Mouse (Mus musculus): Measurements from ENCODE around the gene Slc38a3. TPM values are rescaled to one million over a fixed set of nuclear protein-coding genes. Genes with fewer than 3 reads are reported as not detected.

The Slc38a3 gene
- polyA plus RNA-seq, 1 experiment from 2014 or later = 24.4 TPM

GRCm38 (mm10) chr9:107675671-107676301 is 6.5 kb upstream of the Slc38a3 start:
- H3K4me1 ChIP-seq = peaks cover 18% of the 10 kb centered on the region
- H3K4me3 ChIP-seq = peak overlapping the region; percentile 33
- peak overlapping the region; percentile 56 for H3K4me2 ChIP-seq (replicated peaks)
- H3K27me3 ChIP-seq = peaks cover 25% of the 10 kb centered on the region
- peak overlapping the region; percentile 8 for H3K9ac ChIP-seq (replicated peaks)
- no peak overlapping the region for H3K27ac ChIP-seq (replicated peaks)
- peak; percentile 46 for ATAC-seq (replicated peaks)
- H3K9me3 ChIP-seq = no peaks in the 10 kb centered on the region
- whole genome bisulfite sequencing = under 1% methylated on average over 39 of the region's 39 CpGs
- no peaks in the 10 kb centered on the region for H3K36me3 ChIP-seq

GRCm38 (mm10) chr9:107674609-107675429 is 5.5 kb upstream of the Slc38a3 start:
- Histone ChIP-seq H3K9ac (replicated peaks) (no peak overlapping the region), H3K27me3 (peaks cover 25% of the 10 kb centered on the region), H3K9me3 (no peaks in the 10 kb centered on the region), H3K4me3 (no peak overlapping the region), H3K27ac (replicated peaks) (no peak overlapping the region), H3K4me2 (replicated peaks) (no peak overlapping the region), H3K4me1 (peaks cover 18% of the 10 kb centered on the region), H3K36me3 (no peaks in the 10 kb centered on the region)
- no peak for ATAC-seq (replicated peaks)
- WGBS = 57% methylated on average over 9 of the region's 9 CpGs

- ATAC-seq (replicated peaks) = no peak
Measured at GRCm38 (mm10) chr9:107670259-107670658, 929 bp upstream of the Slc38a3 start.

DNA sequence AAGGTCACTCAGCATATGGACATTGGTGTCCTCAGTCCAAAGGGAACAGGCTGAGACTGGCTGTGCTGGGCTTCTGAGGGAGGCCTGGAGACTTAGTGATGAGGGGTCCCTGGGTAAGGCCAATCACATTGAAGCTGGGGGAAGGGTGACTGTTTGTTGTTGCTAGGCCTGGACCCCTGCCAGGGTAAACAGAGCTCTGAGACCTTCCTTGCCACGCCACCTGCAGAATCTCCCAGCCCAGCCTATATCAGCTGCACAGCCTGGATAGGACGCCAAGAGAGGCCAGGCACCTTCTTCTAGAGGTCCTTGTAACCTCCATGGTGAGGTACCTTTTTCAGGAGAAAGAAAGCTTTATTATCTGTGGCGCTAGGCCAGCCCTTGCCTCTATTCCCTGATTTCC is 414 bp downstream of the Slc38a3 start:
- Histone ChIP-seq H3K4me1 (peaks cover 24% of the 10 kb centered on the region), H3K9me3 (no peaks in the 10 kb centered on the region), H3K27ac (replicated peaks) (no peak overlapping the region), H3K36me3 (no peaks in the 10 kb centered on the region), H3K27me3 (peaks cover 14% of the 10 kb centered on the region; the same call in 1 of the 2 replicates), H3K4me2 (replicated peaks) (no peak overlapping the region), H3K9ac (replicated peaks) (no peak overlapping the region), H3K4me3 (no peak overlapping the region)
- 78% methylated on average over 3 of the region's 3 CpGs for WGBS
- ATAC-seq (replicated peaks) = no peak

More at GRCm38 (mm10) chr9:107670259-107670658, 929 bp upstream of the Slc38a3 start:
- H3K9ac ChIP-seq (replicated peaks) = no peak overlapping the region
- H3K27ac ChIP-seq (replicated peaks) = no peak overlapping the region
- no peak overlapping the region for H3K4me3 ChIP-seq
- peaks cover 24% of the 10 kb centered on the region for H3K4me1 ChIP-seq
- H3K36me3 ChIP-seq = no peaks in the 10 kb centered on the region
- H3K27me3 ChIP-seq = peaks cover 20% of the 10 kb centered on the region; the same call in 1 of the 2 replicates
- no peaks in the 10 kb centered on the region for H3K9me3 ChIP-seq
- H3K4me2 ChIP-seq (replicated peaks) = no peak overlapping the region
- 68% methylated on average over 5 of the region's 5 CpGs for WGBS

GRCm38 (mm10) chr9:107668011-107668410 is 1.3 kb downstream of the Slc38a3 start:
- WGBS = 40% methylated on average over 8 of the region's 8 CpGs
- Histone ChIP-seq H3K4me2 (replicated peaks) (no peak overlapping the region), H3K27me3 (peaks cover 14% of the 10 kb centered on the region; the same call in 1 of the 2 replicates), H3K4me3 (no peak overlapping the region), H3K4me1 (peaks cover 32% of the 10 kb centered on the region), H3K9ac (replicated peaks) (0 out of 2 replicates have a peak overlapping the region, but pooled peaks have one; percentile 55), H3K27ac (replicated peaks) (no peak overlapping the region), H3K36me3 (no peaks in the 10 kb centered on the region), H3K9me3 (no peaks in the 10 kb centered on the region)
- ATAC-seq (replicated peaks) = no peak

DNA sequence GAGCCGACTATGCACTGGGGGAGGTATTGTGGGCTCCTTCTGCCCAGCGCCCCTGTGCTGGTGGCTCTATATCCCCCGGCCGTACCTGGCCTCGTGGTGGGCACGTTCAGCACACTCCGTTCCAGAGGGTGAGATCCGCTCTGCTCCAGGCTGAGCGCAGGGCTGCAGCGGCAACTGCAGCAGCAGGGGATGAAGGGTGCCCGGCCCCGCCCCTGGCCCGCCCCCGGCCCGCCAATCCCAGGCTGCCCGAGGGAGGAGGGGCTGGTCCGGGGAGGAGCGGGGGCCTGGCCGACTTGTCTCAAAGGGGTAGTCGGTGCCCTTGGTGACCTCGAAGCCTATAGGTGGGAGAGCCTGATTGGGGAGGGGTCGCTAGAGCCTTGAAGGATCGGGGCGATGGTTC is 2.1 kb downstream of the Slc38a3 start:
- H3K9me3 ChIP-seq = no peaks in the 10 kb centered on the region
- peaks cover 14% of the 10 kb centered on the region; the same call in 1 of the 2 replicates for H3K27me3 ChIP-seq
- no peaks in the 10 kb centered on the region for H3K36me3 ChIP-seq
- ATAC-seq (replicated peaks) = peak; percentile 89
- peak overlapping the region; percentile 49 for H3K4me3 ChIP-seq
- WGBS = under 1% methylated on average over 24 of the region's 24 CpGs
- H3K9ac ChIP-seq (replicated peaks) = peak overlapping the region; percentile 55
- peaks cover 32% of the 10 kb centered on the region for H3K4me1 ChIP-seq
- peak overlapping the region; percentile 92 for H3K4me2 ChIP-seq (replicated peaks)
- H3K27ac ChIP-seq (replicated peaks) = no peak overlapping the region

GRCm38 (mm10) chr9:107666751-107667205 is 2.6 kb downstream of the Slc38a3 start:
- WGBS = under 1% methylated on average over 30 of the region's 30 CpGs
- Histone ChIP-seq H3K9me3 (no peaks in the 10 kb centered on the region), H3K27ac (replicated peaks) (no peak overlapping the region), H3K4me1 (peaks cover 32% of the 10 kb centered on the region), H3K4me2 (replicated peaks) (peak overlapping the region; percentile 92), H3K4me3 (peak overlapping the region; percentile 49), H3K9ac (replicated peaks) (peak overlapping the region; percentile 55), H3K36me3 (no peaks in the 10 kb centered on the region), H3K27me3 (peaks cover 14% of the 10 kb centered on the region; the same call in 1 of the 2 replicates)
- ATAC-seq (replicated peaks) = peak; percentile 33

DNA sequence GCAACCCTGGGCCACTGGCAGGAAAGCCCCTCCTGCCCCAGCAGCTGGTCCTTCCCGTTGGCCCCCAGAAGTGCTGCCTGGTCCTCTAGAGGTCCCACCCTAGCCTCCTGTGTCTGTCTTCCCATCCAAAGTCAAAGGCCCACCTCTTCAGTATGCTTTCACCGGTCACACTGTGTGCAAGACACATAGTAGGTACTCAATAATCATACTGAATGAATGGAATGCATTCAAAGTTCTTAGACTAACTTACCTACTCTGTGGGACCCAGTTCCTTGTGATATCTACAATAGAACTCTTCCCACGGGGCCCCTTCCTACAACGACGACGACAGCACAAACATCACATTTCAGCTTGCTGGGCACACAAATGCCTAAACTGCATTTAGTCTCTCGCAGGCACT is 4.0 kb downstream of the Slc38a3 start:
- peaks cover 37% of the 10 kb centered on the region for H3K4me1 ChIP-seq
- peaks cover 14% of the 10 kb centered on the region; the same call in 1 of the 2 replicates for H3K27me3 ChIP-seq
- H3K4me3 ChIP-seq = no peak overlapping the region
- no peak overlapping the region for H3K27ac ChIP-seq (replicated peaks)
- H3K9me3 ChIP-seq = no peaks in the 10 kb centered on the region
- 79% methylated on average over 7 of the region's 7 CpGs for WGBS
- H3K36me3 ChIP-seq = no peaks in the 10 kb centered on the region
- ATAC-seq (replicated peaks) = no peak
- no peak overlapping the region for H3K4me2 ChIP-seq (replicated peaks)
- no peak overlapping the region for H3K9ac ChIP-seq (replicated peaks)

- H3K27ac ChIP-seq (replicated peaks) = no peak overlapping the region
- H3K4me2 ChIP-seq (replicated peaks) = peak overlapping the region; percentile 0; the same call in 1 of the 2 replicates
- no peak for ATAC-seq (replicated peaks)
- H3K27me3 ChIP-seq = peaks cover 14% of the 10 kb centered on the region; the same call in 1 of the 2 replicates
- no peak overlapping the region for H3K9ac ChIP-seq (replicated peaks)
- H3K9me3 ChIP-seq = no peaks in the 10 kb centered on the region
- 49% methylated on average over 9 of the region's 9 CpGs for WGBS
- peaks cover 48% of the 10 kb centered on the region for H3K4me1 ChIP-seq
- H3K4me3 ChIP-seq = no peak overlapping the region
- H3K36me3 ChIP-seq = no peaks in the 10 kb centered on the region
Measured at GRCm38 (mm10) chr9:107663525-107663924, 5.8 kb downstream of the Slc38a3 start.

- no peak overlapping the region for H3K27ac ChIP-seq (replicated peaks)
- H3K27me3 ChIP-seq = peaks cover 14% of the 10 kb centered on the region; the same call in 1 of the 2 replicates
- no peaks in the 10 kb centered on the region for H3K36me3 ChIP-seq
- no peaks in the 10 kb centered on the region for H3K9me3 ChIP-seq
- no peak for ATAC-seq (replicated peaks)
- 84% methylated on average over 8 of the region's 8 CpGs for WGBS
- H3K4me1 ChIP-seq = peaks cover 39% of the 10 kb centered on the region
- no peak overlapping the region for H3K9ac ChIP-seq (replicated peaks)
- H3K4me2 ChIP-seq (replicated peaks) = no peak overlapping the region
- H3K4me3 ChIP-seq = no peak overlapping the region
Measured at GRCm38 (mm10) chr9:107662342-107662741, 7.0 kb downstream of the Slc38a3 start.

GRCm38 (mm10) chr9:107660777-107661176 is 8.6 kb downstream of the Slc38a3 start:
- Histone ChIP-seq H3K4me1 (peaks cover 23% of the 10 kb centered on the region), H3K27ac (replicated peaks) (no peak overlapping the region), H3K9ac (replicated peaks) (no peak overlapping the region), H3K36me3 (no peaks in the 10 kb centered on the region), H3K27me3 (0 out of 2 replicates have a peak, but pooled peaks cover 3% of the 10 kb centered on the region), H3K4me2 (replicated peaks) (no peak overlapping the region), H3K9me3 (no peaks in the 10 kb centered on the region), H3K4me3 (no peak overlapping the region)
- ATAC-seq (replicated peaks) = no peak
- 72% methylated on average over 3 of the region's 3 CpGs for WGBS

DNA sequence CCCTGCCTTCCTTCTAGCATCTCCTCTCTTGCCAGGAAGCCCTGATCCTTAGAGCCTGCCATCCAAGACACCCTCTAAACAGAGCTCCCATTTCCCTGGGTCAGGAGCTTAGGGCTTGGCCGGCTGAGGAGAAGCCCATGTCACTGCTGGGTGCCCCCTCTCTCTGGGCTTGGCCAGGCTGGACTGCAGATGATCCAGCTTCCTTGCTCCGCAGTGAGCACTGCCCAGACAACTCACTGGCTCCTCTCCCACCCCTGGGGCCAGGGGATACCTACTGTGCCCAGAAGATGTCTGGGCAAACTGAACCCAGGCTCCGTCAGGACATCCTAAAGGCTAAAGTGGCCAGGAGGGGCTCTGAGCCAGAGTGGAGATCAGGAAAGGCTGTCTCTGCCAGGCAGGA is 9.4 kb downstream of the Slc38a3 start:
- Histone ChIP-seq H3K9me3 (no peaks in the 10 kb centered on the region), H3K27me3 (no peaks in the 10 kb centered on the region), H3K4me2 (replicated peaks) (no peak overlapping the region), H3K4me3 (no peak overlapping the region), H3K27ac (replicated peaks) (peak overlapping the region; percentile 80), H3K36me3 (no peaks in the 10 kb centered on the region), H3K9ac (replicated peaks) (no peak overlapping the region), H3K4me1 (peaks cover 23% of the 10 kb centered on the region)
- peak; percentile 49; the same call in 1 of the 2 replicates for ATAC-seq (replicated peaks)
- WGBS = 86% methylated on average over 3 of the region's 3 CpGs
